Mouse (Mus musculus) neural tube, embryonic 12.5 days (tissue): ENCODE results near the gene Mapre1. TPM values are rescaled to one million over a fixed set of nuclear protein-coding genes. Genes with fewer than 3 reads are reported as not detected.
"Not testable (repeated sequence)": the region's sequence is repeated elsewhere in the genome, so short reads cannot be mapped to it uniquely, and the experiment has no call there.

ENCODE experiments used
- ATAC-seq: fragments of 200-750 bp; cut with Nextera tagmentation; 2 replicates; pipeline ENCODE4 v1.8.0; 2017; ENCODE audit warnings: low read depth, mild to moderate bottlenecking, moderate TSS enrichment, moderate library complexity; ENCODE audit not compliant: low FRiP score
- H3K27ac ChIP-seq: fragments of 300-500 bp; sonication (generic); 2 replicates; pipeline ENCODE4 v1.5.1; 2016
- H3K27me3 ChIP-seq: fragments of 300-500 bp; sonication (generic); replicated peaks from 2 replicates; pipeline ENCODE4 v1.6.1; 2016; ENCODE audit warnings: mild to moderate bottlenecking
- H3K36me3 ChIP-seq: fragments of 300-500 bp; sonication (generic); 2 replicates; pipeline ENCODE4 v1.6.1; 2016; ENCODE audit warnings: mild to moderate bottlenecking
- H3K4me1 ChIP-seq: fragments of 300-500 bp; sonication (generic); 2 replicates; pipeline ENCODE4 v1.6.1; 2016
- H3K4me2 ChIP-seq: fragments of 300-500 bp; sonication (generic); replicated peaks from 2 replicates; pipeline ENCODE4 v1.6.1; 2016; ENCODE audit warnings: mild to moderate bottlenecking
- H3K4me3 ChIP-seq: fragments of 300-500 bp; sonication (generic); 2 replicates; pipeline ENCODE4 v1.5.1; 2016
- H3K9ac ChIP-seq: fragments of 300-500 bp; sonication (generic); 2 replicates; pipeline ENCODE4 v1.6.1; 2016; ENCODE audit warnings: mild to moderate bottlenecking
- H3K9me3 ChIP-seq: fragments of 300-500 bp; sonication (generic); 2 replicates; pipeline ENCODE4 v1.6.1; 2016; ENCODE audit warnings: mild to moderate bottlenecking
- WGBS: fragments of 180-500 bp; shearing (Covaris S2); methylation state at CpG from one replicate; pipeline ENCODE4 v1.1.7; 2016; 5-methylcytosine and 5-hydroxymethylcytosine counted together
- polyA plus RNA-seq: library from polyadenylated mRNA; unstranded; fragments of >200 nt; fragmentation: Nextera tagmentation; extraction: Ambion mirVana; gene quantifications from 2 replicates; pipeline ENCODE4 v1.2.1, GENCODE M21; 2016

Mapre1 gene
- polyA plus RNA-seq, result 399 and 422 TPM in 2 replicates

- Histone ChIP-seq H3K4me2 (peak within 1 kb of the TSS; percentile 83), H3K4me1 (peaks cover 36% of the 10 kb centered on the region), H3K36me3 (no peaks in the 10 kb centered on the region), H3K9me3 (no peaks in the 10 kb centered on the region), H3K27me3 (no peaks in the 10 kb centered on the region), H3K27ac (peak within 1 kb of the TSS; percentile 82), H3K4me3 (peak within 1 kb of the TSS; percentile 82), H3K9ac (peak within 1 kb of the TSS; percentile 91)
- ATAC-seq, result peak; percentile 96
- 11% methylated on average over 58 of the region's 58 CpGs for WGBS
These were observed at the start of gene Mapre1 for GRCm38 (mm10) chr2:153740500-153741436. Gene Mapre1, plus strand, starts transcription at chr2:153741274.

GRCm38 (mm10) chr2:153693413-153693812 is 47.7 kb upstream of the Mapre1 start:
- not testable (repeated sequence) for H3K4me1 ChIP-seq, H3K36me3 ChIP-seq, H3K9ac ChIP-seq, H3K4me3 ChIP-seq, H3K27me3 ChIP-seq, H3K27ac ChIP-seq, H3K9me3 ChIP-seq, H3K4me2 ChIP-seq, ATAC-seq
- 91% methylated on average over 7 of the region's 7 CpGs for WGBS

GRCm38 (mm10) chr2:153694462-153695085 is 46.5 kb upstream of the Mapre1 start:
- Histone ChIP-seq H3K27me3 (no peaks in the 10 kb centered on the region), H3K27ac (no peak overlapping the region), H3K36me3 (no peaks in the 10 kb centered on the region), H3K9me3 (no peaks in the 10 kb centered on the region), H3K4me1 (no peaks in the 10 kb centered on the region), H3K9ac (no peak overlapping the region), H3K4me3 (no peak overlapping the region), H3K4me2 (no peak overlapping the region)
- no peak for ATAC-seq
- 70% methylated on average over 19 of the region's 19 CpGs for WGBS

- no peaks in the 10 kb centered on the region for H3K27me3 ChIP-seq
- H3K36me3 ChIP-seq, result no peaks in the 10 kb centered on the region
- H3K4me3 ChIP-seq, result no peak within 1 kb of the TSS
- H3K4me1 ChIP-seq, result no peaks in the 10 kb centered on the region
- no peak within 1 kb of the TSS for H3K27ac ChIP-seq
- H3K4me2 ChIP-seq, result no peak within 1 kb of the TSS
- ATAC-seq, result no peak
- H3K9me3 ChIP-seq, result no peaks in the 10 kb centered on the region
- H3K9ac ChIP-seq, result no peak within 1 kb of the TSS
These were observed 44.7 kb upstream of the Mapre1 start, which contains the start of gene Dnmt3c for GRCm38 (mm10) chr2:153696352-153696751. Gene Dnmt3c, plus strand, starts transcription at chr2:153696652.

GRCm38 (mm10) chr2:153703389-153703788 is 37.7 kb upstream of the Mapre1 start:
- no peak for ATAC-seq
- H3K9ac ChIP-seq, result no peak overlapping the region
- no peak overlapping the region for H3K4me2 ChIP-seq
- H3K4me3 ChIP-seq, result no peak overlapping the region
- H3K36me3 ChIP-seq, result no peaks in the 10 kb centered on the region
- no peaks in the 10 kb centered on the region for H3K9me3 ChIP-seq
- no peaks in the 10 kb centered on the region for H3K4me1 ChIP-seq
- H3K27me3 ChIP-seq, result no peaks in the 10 kb centered on the region
- no peak overlapping the region for H3K27ac ChIP-seq
- WGBS, result 53% methylated on average over 6 of the region's 6 CpGs

- no peak overlapping the region for H3K27ac ChIP-seq
- H3K4me2 ChIP-seq, result no peak overlapping the region
- 58% methylated on average over 8 of the region's 8 CpGs for WGBS
- H3K4me3 ChIP-seq, result no peak overlapping the region
- no peaks in the 10 kb centered on the region for H3K9me3 ChIP-seq
- no peak overlapping the region for H3K9ac ChIP-seq
- no peak for ATAC-seq
- H3K4me1 ChIP-seq, result peaks cover 14% of the 10 kb centered on the region
- no peaks in the 10 kb centered on the region for H3K27me3 ChIP-seq
- H3K36me3 ChIP-seq, result no peaks in the 10 kb centered on the region
These were observed 30.3 kb upstream of the Mapre1 start for GRCm38 (mm10) chr2:153710701-153711330.

GRCm38 (mm10) chr2:153712646-153713091 is 28.4 kb upstream of the Mapre1 start:
- peak; percentile 90 for ATAC-seq
- Histone ChIP-seq H3K9ac (no peak overlapping the region), H3K36me3 (no peaks in the 10 kb centered on the region), H3K4me2 (0 out of 2 replicates have a peak overlapping the region, but pooled peaks have one; percentile 22), H3K4me3 (no peak overlapping the region), H3K27me3 (no peaks in the 10 kb centered on the region), H3K4me1 (peaks cover 14% of the 10 kb centered on the region), H3K9me3 (no peaks in the 10 kb centered on the region), H3K27ac (peak overlapping the region; percentile 65)
- 10% methylated on average over 3 of the region's 3 CpGs for WGBS

- no peak overlapping the region for H3K4me3 ChIP-seq
- H3K27me3 ChIP-seq, result no peaks in the 10 kb centered on the region
- peak overlapping the region; percentile 16; the same call in 1 of the 2 replicates for H3K4me2 ChIP-seq
- peaks cover 14% of the 10 kb centered on the region for H3K4me1 ChIP-seq
- no peak overlapping the region for H3K9ac ChIP-seq
- H3K27ac ChIP-seq, result peak overlapping the region; percentile 43; the same call in 1 of the 2 replicates
- no peaks in the 10 kb centered on the region for H3K9me3 ChIP-seq
- WGBS, result 22% methylated on average over 4 of the region's 4 CpGs
- peak; percentile 92 for ATAC-seq
- H3K36me3 ChIP-seq, result no peaks in the 10 kb centered on the region
These were observed 27.8 kb upstream of the Mapre1 start for GRCm38 (mm10) chr2:153713227-153713626.

GRCm38 (mm10) chr2:153717861-153718260 is 23.2 kb upstream of the Mapre1 start:
- H3K4me2 ChIP-seq, H3K9me3 ChIP-seq, H3K9ac ChIP-seq, H3K4me1 ChIP-seq, H3K27me3 ChIP-seq, H3K36me3 ChIP-seq, H3K4me3 ChIP-seq, ATAC-seq, H3K27ac ChIP-seq: not testable (repeated sequence)
- 75% methylated on average over 3 of the region's 3 CpGs for WGBS

GRCm38 (mm10) chr2:153723098-153723497 is 18.0 kb upstream of the Mapre1 start:
- H3K27me3 ChIP-seq, result no peaks in the 10 kb centered on the region
- H3K9me3 ChIP-seq, result no peaks in the 10 kb centered on the region
- 77% methylated on average over 1 of the region's 1 CpGs for WGBS
- H3K27ac ChIP-seq, result no peak overlapping the region
- no peak overlapping the region for H3K4me3 ChIP-seq
- no peaks in the 10 kb centered on the region for H3K36me3 ChIP-seq
- no peaks in the 10 kb centered on the region for H3K4me1 ChIP-seq
- no peak overlapping the region for H3K4me2 ChIP-seq
- ATAC-seq, result no peak
- no peak overlapping the region for H3K9ac ChIP-seq

GRCm38 (mm10) chr2:153724424-153724823 is 16.6 kb upstream of the Mapre1 start:
- no peak overlapping the region for H3K4me2 ChIP-seq
- H3K4me1 ChIP-seq, result no peaks in the 10 kb centered on the region
- no peak for ATAC-seq
- WGBS, result 95% methylated on average over 2 of the region's 2 CpGs
- H3K9me3 ChIP-seq, result no peaks in the 10 kb centered on the region
- H3K4me3 ChIP-seq, result no peak overlapping the region
- H3K36me3 ChIP-seq, result no peaks in the 10 kb centered on the region
- no peaks in the 10 kb centered on the region for H3K27me3 ChIP-seq
- H3K9ac ChIP-seq, result no peak overlapping the region
- no peak overlapping the region for H3K27ac ChIP-seq

- H3K27me3 ChIP-seq, result no peaks in the 10 kb centered on the region
- ATAC-seq, result no peak
- H3K4me3 ChIP-seq, result no peak overlapping the region
- no peak overlapping the region for H3K9ac ChIP-seq
- H3K27ac ChIP-seq, result no peak overlapping the region
- no peaks in the 10 kb centered on the region for H3K36me3 ChIP-seq
- no peaks in the 10 kb centered on the region for H3K4me1 ChIP-seq
- no peaks in the 10 kb centered on the region for H3K9me3 ChIP-seq
- WGBS, result 63% methylated on average over 2 of the region's 2 CpGs
- H3K4me2 ChIP-seq, result no peak overlapping the region
These were observed 16.2 kb upstream of the Mapre1 start for GRCm38 (mm10) chr2:153724871-153725270.
